Mouse (Mus musculus) brain, embryonic 18.5 days (tissue): ENCODE results near the gene Tubb5.
"Not testable (repeated sequence)": the region's sequence is repeated elsewhere in the genome, so short reads cannot be mapped to it uniquely, and the experiment has no call there.

Source experiments
- DNase-seq: peaks from one replicate; pipeline ENCODE4 v3.0.0-alpha.2; 2012; ENCODE audit warnings: low read depth, low spot score

Gene Tubb5

DNA sequence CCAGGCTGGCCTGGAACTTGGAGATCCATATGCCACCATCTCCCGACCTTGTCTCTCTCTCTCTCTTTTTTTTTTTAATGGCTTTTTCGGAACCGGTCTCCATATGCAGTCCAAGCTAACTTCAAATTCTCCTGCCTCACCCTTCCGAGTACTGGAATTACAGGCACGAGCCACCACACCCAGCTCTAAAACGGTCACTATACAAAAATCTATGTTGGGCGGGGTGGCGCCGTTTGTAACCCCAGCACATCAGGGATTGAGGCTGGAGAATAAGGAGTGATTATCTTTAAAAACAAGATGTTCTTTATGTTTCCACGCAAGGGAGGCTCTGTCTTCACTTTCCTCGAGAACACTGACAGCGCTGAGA is 22.7 kb upstream of the Tubb5 start:
- no peak for DNase-seq

DNA sequence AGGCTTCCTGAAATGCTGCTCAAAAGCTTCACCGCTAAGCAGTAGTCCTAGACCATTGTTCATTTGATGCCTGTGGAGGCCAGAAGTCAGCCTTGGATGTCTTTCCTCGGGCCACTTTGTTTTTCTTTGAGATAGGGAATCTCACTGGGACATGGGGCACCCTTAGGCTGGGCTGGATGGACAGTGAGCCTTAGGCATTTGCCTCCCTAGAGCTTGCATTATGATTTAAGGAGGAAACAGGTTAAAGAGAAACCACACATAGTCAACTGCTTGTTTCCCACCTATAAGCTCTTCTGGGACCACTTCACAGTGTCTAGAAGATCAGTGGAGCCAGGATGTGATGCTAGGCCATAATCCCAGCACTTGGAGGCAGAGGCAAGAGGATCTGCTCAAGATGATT is 21.7 kb upstream of the Tubb5 start:
- no peak for DNase-seq

DNA sequence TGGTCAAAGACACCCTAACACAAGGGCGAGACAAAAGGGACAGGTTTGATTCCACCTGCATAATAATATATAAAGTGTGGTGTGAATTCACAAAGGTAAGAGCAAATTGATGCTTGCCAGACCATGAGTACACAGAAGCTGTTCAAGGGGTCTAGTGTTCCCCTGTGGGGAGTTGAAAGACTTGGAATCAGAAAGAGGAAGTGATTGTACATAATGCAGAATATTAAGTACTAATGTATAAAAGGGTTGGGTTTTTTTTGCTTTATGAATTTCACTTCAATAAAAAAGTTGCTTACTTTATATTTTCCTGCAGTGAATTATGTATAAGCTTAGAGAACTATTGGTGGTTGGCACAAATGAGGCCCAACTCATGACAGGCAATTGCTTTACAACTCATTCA is 21.3 kb upstream of the Tubb5 start:
- DNase-seq: no peak

DNA sequence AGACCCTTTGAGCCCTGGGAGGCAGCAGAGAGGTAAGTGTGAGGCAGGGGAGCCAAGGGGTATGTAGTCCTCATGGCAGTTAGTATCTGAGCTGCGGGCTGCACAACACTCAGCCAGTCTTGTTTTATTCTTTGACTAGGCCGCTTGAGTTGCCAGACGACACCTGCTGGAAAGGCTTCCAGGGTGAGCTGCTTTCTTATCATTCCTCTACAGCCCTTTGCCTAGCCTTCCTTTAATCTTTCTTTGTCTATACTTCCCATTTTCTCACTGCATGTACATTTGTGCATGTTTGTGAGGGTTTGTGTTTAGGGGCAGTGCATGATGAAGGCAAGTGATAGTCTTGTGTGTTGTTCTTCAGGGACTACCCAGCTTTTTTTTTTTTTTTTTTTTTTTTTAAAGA is 12.9 kb upstream of the Tubb5 start:
- DNase-seq: no peak

DNA sequence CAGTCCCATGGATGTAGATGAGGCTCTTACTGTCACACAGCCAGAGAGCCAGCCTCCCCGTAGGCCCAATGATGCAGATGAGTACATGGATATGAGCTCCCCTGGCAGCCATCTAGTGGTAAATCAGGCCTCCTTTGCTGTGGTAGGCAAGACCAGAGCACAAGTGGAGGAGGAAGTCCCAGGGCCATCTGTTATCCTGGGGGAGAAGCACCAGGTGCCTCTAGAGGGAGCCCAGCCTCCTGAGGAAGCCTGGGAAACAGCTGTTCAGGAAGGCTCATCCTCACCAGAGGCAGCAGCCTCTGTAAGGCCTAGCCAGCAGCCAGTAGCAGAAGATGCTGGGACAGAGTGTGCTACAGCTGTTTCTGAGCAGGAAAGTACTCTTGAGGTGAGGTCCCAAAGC is 10.0 kb upstream of the Tubb5 start:
- DNase-seq: no peak

DNA sequence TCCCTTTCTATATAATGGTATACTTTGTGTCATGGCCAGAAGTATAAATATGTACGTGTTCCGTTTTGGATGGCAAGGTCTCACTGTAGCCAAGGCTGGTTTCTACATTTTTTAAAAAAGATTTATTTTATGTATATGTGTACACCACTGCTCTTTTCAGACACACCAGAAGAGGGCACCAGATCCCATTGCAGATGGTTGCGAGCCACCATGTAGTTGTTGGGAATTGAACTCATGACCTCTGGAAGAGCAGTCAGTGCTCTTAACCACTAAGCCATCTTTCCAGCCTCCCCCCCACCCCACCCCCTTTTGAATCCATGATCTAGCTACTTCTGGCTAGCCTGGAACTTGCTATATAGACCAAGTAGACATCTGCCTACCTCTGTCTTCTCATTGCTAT is 5.4 kb upstream of the Tubb5 start:
- no peak for DNase-seq

DNA sequence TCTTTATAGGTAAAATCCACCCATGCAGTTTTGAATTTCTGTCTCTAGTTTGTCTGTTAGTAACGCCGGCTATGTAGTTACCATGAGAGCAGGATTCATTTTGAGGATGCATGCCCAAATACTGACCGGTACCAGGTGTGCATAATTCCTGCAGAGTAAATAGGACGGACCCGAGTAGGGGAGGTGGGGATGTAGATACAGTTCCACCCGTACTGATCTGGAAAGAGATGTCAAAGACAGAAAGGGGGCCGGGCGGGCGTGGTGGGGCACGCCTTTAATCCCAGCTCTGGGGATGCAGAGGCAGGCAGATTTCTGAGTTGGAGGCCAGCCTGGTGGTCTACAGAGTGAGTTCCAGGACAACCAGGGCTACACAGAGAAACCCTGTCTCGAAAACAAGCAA is 3.9 kb upstream of the Tubb5 start:
- DNase-seq: no peak

DNA sequence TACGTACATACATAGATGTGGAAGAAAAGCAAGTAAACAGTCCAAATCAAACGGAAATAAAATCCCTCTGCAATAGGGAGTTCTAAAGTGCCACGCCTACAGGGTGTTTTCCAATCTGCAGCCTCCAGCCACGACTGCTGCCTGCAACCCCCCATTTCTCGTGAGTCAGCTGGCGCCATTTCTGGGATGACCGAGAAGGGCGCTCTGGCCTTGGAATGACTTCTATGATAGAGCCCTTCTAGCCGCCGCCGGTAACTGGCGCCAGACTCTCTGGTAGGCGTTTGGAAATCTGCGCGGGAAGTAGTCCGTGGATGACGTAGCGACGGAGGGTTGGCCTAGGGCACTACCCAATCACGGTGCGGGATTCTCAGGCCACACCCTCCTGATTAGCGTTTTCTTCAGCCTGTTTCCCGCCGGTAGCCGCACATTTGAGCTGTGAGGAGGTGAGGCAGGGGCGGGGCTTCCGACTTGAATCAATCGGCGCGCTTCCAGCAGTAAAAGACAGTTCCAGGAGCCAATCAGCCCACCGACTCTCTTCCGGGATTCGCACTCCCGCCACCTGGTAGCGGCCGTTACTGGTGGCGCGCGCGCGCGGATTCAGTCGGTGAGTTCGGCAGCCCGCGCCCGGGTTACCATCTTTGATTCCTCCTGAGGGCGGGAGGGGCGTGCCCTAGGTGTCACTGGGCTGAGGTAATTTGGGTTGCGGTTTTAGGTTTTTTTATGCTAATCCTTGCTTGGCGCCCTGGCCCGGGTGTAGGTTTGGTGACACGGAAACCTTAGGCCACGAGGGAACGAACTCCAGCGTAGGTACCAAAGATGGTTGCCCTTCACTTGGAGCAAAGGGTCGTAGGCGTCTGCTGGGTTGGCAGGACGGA is 3.2 kb upstream of the Tubb5 start, which contains the start of gene Mdc1:
Gene Mdc1, plus strand, starts transcription at position 440 of the 875 bp plus-strand sequence.
- peak; percentile 100 for DNase-seq

DNA sequence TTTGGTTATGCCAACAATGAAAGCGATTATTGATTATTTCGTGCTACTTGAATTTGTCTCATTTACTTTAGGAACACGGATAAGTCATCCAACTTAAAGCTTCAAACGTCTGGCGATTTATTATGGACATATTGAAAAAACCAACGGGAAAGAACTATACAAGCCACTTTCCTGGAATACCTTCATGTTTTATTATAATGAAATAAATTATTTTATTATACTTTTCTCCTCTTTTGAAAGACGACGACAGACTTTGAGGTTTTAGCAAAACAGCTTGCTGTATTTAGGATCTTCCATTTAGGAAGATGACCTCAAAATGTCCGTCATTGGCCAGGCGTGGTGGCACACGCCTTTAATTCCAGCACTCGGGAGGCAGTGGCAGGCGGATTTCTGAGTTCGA is 2.5 kb upstream of the Tubb5 start:
- DNase-seq: no peak

DNA sequence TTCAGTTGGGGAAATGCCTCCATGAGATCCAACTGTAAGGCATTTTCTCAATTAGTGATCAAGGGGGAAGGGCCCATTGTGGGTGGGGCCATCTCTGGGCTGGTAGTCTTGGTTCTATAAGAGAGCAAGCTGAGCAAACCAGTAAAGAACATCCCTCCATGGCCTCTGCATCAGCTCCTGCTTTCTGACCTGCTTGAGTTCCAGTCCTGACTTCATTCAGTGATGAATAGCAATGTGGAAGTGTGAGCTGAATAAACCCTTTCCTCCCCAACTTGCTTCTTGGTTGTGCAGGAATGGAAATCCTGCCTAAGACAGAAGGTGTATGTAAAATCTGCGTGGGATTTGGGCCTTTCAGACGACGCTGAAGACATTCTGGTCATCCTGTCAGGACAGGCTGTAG is 896 bp upstream of the Tubb5 start:
- not testable (repeated sequence) for DNase-seq

DNA sequence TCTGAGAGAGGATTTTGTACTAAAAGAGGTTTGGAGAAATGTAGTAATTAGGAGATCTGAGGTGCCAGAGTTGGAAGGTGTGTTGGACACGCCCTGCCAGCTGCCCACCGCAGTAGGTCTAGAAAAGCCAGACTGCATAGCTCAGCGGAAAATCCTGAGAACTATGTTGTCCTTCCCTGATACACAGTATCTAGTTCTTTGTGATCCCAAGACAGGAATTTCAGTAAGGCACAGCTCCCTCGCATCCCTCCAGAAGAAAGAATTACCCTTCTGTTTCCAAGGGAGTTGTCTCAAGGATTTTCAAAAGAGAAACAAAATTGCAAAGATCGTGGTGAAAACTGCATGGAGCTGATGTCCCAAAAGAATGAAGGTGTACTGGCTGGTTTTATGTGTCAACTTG is 464 bp upstream of the Tubb5 start:
- DNase-seq: no peak

DNA sequence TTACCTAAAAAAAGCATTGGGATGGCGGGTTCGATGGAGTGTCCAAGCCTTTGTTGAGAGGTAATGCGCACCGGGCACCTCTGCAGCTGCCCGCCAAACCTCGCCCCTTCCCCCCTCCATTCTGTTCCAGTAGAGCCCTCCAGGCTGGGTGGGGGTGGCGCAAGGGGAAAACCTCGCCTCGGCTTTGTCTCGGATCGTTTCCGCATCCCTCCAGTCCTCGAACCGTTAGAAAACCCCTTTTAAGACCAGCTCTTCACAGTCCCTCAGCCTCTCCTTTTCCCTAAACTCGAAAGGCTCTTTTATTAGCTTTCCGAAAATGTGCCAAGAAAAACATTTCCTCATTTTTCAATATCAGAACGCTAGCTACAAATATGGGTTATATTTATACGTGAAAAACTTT is 619 bp downstream of the Tubb5 start:
- no peak for DNase-seq

DNA sequence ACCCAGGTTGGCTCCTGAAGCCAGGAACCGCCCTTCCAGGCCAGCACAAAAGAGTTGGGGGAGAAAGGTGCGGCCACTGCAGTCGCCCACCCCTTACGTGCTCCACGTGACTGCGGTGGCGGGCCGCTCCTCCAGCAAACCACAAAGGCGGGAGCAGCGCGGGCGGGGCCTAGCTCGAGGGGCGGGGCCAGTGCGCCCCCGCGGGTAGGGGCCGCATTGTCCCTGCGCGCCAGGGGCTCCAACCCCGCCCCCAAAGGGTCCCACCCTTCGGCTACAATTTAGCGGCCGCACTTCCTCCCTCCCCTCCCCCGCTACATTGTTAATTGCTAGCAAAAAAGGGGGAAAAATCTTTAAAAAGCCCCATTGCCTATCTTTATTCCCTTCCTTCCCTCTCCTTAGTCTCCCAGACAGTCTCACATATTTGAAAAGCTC is 1.1 kb downstream of the Tubb5 start:
- peak; percentile 79 for DNase-seq

DNA sequence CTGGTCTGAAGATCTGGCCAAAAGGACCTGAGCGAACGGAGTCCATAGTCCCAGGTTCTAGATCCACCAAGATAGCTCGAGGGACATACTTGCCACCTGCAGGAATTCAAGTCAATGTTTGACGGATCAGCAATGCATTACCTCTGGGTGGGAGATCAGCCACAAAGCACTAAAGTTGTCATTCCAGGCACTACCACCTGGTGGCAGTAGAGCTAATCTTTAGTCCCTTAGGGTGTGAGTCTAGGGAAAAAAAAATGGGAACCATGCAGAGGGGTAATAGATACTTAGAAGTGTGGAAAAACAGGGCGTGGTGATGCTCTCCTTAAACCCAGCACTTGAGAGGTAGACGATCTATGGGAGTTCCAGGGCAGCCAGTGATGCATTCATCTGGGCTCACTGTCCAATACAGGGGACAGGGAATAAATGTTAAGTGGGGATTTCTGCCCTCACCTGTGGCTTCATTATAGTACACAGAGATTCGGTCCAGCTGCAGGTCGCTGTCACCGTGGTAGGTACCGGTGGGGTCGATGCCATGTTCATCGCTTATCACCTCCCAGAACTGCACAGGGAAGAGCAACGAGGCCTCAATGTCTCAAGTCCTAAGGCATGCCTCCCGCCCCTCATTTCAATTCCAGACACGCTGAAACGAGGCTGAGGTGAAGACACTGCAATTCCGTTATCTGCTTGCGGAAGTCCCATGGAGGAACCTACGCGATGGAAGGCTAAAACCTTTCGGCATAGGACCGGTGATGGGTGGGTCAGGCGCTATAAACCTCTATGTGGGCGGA is 1.7 kb downstream of the Tubb5 start:
- peak; percentile 75 for DNase-seq

DNA sequence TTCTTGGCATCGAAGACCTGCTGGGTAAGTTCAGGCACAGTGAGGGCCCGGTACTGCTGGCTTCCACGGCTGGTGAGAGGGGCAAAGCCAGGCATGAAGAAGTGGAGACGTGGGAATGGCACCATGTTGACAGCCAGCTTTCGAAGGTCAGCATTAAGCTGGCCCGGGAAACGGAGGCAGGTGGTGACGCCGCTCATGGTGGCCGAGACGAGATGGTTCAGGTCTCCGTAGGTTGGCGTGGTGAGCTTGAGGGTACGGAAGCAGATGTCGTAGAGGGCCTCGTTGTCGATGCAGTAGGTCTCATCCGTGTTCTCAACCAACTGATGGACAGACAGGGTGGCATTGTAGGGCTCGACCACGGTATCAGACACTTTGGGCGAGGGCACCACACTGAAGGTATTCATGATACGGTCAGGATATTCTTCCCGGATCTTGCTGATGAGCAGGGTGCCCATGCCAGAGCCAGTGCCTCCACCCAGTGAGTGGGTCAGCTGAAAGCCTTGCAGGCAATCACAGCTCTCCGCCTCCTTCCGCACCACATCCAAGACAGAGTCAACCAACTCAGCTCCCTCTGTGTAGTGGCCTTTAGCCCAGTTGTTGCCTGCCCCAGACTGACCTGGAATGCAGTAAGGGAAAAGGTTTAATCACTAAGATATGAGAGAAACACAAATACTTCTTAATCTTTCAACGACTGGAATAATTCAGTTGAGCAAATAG is 2.5 kb downstream of the Tubb5 start:
- no peak for DNase-seq

DNA sequence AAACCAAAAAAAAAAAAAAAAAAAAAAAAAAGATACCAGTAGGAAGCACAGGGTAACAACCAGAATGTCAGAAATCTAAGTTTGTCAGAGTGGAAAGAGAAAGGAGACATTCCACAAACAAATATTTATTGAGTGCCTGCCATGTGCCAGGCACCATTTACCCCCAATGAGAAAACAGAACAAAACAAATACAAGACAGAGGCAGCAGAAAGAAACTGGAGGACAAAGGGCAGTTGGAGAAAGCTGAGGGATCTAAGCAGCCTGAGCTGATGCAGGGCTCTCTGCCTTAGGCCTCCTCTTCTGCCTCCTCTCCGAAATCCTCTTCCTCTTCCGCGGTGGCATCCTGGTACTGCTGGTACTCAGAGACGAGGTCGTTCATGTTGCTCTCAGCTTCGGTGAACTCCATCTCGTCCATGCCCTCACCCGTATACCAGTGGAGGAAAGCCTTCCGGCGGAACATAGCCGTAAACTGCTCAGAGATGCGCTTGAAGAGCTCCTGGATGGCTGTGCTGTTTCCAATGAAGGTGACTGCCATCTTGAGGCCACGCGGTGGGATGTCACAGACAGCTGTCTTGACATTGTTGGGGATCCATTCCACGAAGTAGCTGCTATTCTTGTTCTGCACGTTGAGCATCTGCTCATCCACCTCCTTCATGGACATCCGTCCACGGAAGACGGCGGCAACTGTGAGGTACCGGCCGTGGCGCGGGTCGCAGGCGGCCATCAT is 3.2 kb downstream of the Tubb5 start:
- DNase-seq: no peak

DNA sequence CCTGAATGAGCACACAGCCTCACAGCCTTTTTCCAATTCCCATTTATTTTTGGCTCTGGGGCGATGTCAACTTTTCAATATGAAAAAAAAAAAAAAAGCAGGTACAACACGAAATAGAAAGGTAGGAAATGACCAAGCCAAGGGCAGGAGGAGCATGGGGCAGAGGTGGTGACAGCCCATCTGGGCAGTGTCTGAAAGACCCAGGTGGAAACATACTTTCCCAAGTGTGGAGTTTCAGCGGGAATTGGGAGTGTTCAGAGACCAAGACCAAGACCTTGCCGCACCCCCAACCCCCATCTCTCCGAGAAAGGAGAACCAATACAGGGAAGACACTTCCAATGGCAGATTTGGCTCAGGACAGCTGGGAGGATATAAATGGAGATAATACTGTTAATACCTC is 4.2 kb downstream of the Tubb5 start:
- no peak for DNase-seq

DNA sequence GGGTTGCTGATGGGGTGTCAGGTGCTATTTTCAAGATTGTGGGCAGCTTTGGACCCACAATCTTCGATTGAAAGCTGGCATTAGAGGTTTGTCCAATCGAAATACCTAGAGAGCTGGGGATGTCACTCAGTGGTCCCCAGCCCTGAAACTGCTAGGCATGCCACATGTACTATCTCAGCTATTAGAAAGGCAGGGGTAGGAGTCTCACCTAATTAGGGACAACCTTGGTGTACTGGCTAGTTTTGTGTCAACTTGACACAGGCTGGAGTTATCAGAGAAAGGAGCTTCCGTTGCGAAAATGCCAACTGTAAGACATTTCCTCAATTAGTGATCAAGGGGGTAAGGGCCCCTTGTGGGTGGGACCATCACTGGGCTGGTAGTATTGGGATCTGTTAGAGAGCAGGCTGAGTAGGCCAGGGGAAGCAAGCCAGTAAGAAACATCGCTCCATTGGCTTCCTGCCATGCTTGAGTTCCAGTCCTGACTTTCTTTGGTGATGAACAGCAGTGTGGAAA is 4.8 kb downstream of the Tubb5 start:
- DNase-seq: no peak

DNA sequence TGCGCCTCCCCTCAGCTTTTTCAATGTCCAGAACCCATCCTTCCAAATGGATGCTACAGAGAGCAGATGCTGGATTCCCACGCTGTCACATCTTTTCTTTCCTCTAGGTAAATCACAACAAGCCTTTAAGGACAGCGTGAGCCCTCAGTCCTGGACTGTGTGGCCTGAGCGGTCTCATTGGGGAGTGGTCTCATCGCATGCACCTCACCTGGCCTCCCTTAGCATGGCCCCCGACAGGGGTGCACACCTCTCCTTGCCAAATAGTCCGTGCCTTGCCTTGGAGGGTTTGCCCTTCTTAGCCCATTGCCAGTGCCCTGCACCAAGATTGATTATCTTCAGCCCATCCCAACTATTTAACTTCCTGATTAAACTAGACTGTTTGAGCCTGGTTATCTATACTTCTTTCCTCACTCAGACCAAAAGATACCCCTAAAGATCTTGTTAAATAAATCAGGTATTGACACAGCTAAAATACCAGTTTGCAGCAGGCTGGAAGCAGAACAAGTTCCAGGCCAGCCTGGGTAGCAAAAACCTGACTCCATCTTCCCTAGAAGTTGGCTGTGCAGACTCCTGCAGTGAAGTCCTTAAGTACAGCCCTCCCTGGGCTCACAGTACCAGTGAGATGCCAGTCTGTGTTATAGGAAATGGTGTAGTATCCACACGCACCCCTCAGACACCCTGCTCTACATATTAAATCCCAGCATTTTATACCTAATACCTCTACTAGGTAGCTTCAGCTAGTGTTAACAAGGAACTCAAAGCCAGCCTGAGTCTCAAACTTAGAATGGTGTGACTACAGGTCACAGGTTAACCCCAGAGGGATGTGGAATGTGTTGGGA is 5.5 kb downstream of the Tubb5 start:
- no peak for DNase-seq

DNA sequence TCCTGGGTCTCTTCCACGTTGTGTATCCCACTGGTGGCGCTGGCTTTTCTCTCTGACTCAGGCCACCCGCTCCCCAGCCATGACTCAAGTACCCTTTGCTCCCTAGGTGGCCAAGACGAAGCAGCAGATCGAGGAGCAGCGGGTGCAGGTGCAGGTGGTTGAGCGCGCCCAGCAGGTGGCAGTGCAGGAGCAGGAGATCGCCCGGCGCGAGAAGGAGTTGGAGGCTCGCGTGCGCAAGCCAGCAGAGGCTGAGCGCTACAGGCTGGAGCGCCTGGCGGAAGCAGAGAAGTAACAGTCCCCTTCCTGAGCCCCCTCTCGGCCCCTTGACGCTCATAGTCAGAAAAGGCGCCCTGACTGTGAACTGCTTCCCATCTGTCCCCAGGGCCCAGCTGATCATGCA is 8.4 kb downstream of the Tubb5 start:
- DNase-seq: no peak
